Mouse (Mus musculus): ENCODE measurements around the gene Mapkapk5. TPM values are rescaled to one million over a fixed set of nuclear protein-coding genes. Genes with fewer than 3 reads are reported as not detected.

Gene Mapkapk5
- polyA plus RNA-seq (2021): 72.2 TPM

- H3K27me3 ChIP-seq: peaks cover 5% of the 10 kb centered on the region
- no peak for TF ChIP-seq CTCF (IDR thresholded peaks at IDR 0.05)
- DNase-seq (ENCODE audit: low read depth, low spot score) (peak; percentile 88), ATAC-seq (peak; percentile 58)
- POLR2A ChIA-PET: interaction anchor here (0.8 kb wide), 1 partner anchor 47 kb away, joined by 3 read pairs; the partner anchor contains the start of gene Aldh2
- in situ Hi-C loops (cut with MboI; ENCODE audit: low pct_unique_long_range_greater_than_20kb): no loop called here
- CTCF ChIA-PET: interaction anchor here (0.8 to 2.0 kb wide), 3 partner anchors 17 to 41 kb away, joined by 4 to 10 read pairs (median 4); no protein-coding TSS in a partner anchor
Measured at GRCm38 (mm10) chr5:121545793-121546529, at the start of gene Mapkapk5. Gene Mapkapk5 (minus strand): TSS chr5:121545905.

GRCm38 (mm10) chr5:121594714-121595313 lies 49.1 kb upstream of the Mapkapk5 start:
- ChIA-PET CTCF (interaction anchor here (1.0 to 2.3 kb wide), 3 partner anchors 11 to 117 kb away, joined by 3 to 9 read pairs (median 4); no protein-coding TSS in a partner anchor), POLR2A (interaction anchor here (0.9 kb wide), 1 partner anchor 23 kb away, joined by 3 read pairs; no protein-coding TSS in a partner anchor)
- DNase-seq (ENCODE audit: low read depth, low spot score) (no peak), ATAC-seq (no peak)
- TF ChIP-seq CTCF (IDR thresholded peaks at IDR 0.05): no peak
- H3K27me3 ChIP-seq: no peaks in the 10 kb centered on the region
- in situ Hi-C loops (cut with MboI; ENCODE audit: low pct_unique_long_range_greater_than_20kb): loop anchor here (5.0 kb wide), 1 partner anchor 33 kb away; no protein-coding TSS in a partner anchor

GRCm38 (mm10) chr5:121593451-121594401 lies 48.0 kb upstream of the Mapkapk5 start, which contains the start of gene Aldh2:
Gene Aldh2 (minus strand): TSS chr5:121593824.
- DNase-seq (ENCODE audit: low read depth, low spot score) (peak; percentile 46), ATAC-seq (peak; percentile 77)
- CTCF ChIA-PET: interaction anchor here (0.9 to 2.3 kb wide), 8 partner anchors 9 to 116 kb away, joined by 3 to 9 read pairs (median 4); no protein-coding TSS in a partner anchor
- no peaks in the 10 kb centered on the region for H3K27me3 ChIP-seq
- in situ Hi-C loops (cut with MboI; ENCODE audit: low pct_unique_long_range_greater_than_20kb): no loop called here
- TF ChIP-seq CTCF (IDR thresholded peaks at IDR 0.05): no peak
- POLR2A ChIA-PET: interaction anchor here (1.4 to 1.5 kb wide), 2 partner anchors 9 to 48 kb away, joined by 3 to 5 read pairs; partner anchors contain the start of genes Adam1a and Gm42878

GRCm38 (mm10) chr5:121592816-121593407 lies 47.2 kb upstream of the Mapkapk5 start:
- DNase-seq (ENCODE audit: low read depth, low spot score): no peak
- no peak for TF ChIP-seq CTCF (IDR thresholded peaks at IDR 0.05)
- CTCF ChIA-PET: interaction anchor here (0.8 to 2.0 kb wide), 6 partner anchors 8 to 115 kb away, joined by 3 to 7 read pairs (median 3); no protein-coding TSS in a partner anchor
- ATAC-seq: no peak
- POLR2A ChIA-PET: interaction anchor here (0.6 to 1.5 kb wide), 3 partner anchors 8 to 470 kb away, joined by 3 to 5 read pairs (median 3); partner anchors contain the start of genes Adam1a and Gm42878
- no peaks in the 10 kb centered on the region for H3K27me3 ChIP-seq
- in situ Hi-C loops (cut with MboI; ENCODE audit: low pct_unique_long_range_greater_than_20kb): no loop called here

- ChIA-PET CTCF (interaction anchor here (0.8 to 2.0 kb wide), 6 partner anchors 8 to 114 kb away, joined by 3 to 7 read pairs (median 3); no protein-coding TSS in a partner anchor), POLR2A (interaction anchor here (0.6 to 1.5 kb wide), 5 partner anchors 7 to 470 kb away, joined by 3 to 5 read pairs (median 3); partner anchors contain the start of genes Adam1a and Gm42878)
- no peaks in the 10 kb centered on the region for H3K27me3 ChIP-seq
- ATAC-seq: no peak
- in situ Hi-C loops (cut with MboI; ENCODE audit: low pct_unique_long_range_greater_than_20kb): no loop called here
- TF ChIP-seq CTCF (IDR thresholded peaks at IDR 0.05): no peak
- DNase-seq (ENCODE audit: low read depth, low spot score): no peak
Measured at GRCm38 (mm10) chr5:121592064-121592815, 46.5 kb upstream of the Mapkapk5 start.

GRCm38 (mm10) chr5:121591417-121592063 lies 45.8 kb upstream of the Mapkapk5 start:
- POLR2A ChIA-PET: interaction anchor here (1.3 kb wide), 1 partner anchor 8 kb away, joined by 3 read pairs; no protein-coding TSS in a partner anchor
- no peaks in the 10 kb centered on the region for H3K27me3 ChIP-seq
- in situ Hi-C loops (cut with MboI; ENCODE audit: low pct_unique_long_range_greater_than_20kb): no loop called here
- no peak for TF ChIP-seq CTCF (IDR thresholded peaks at IDR 0.05)
- DNase-seq (ENCODE audit: low read depth, low spot score) (no peak), ATAC-seq (no peak)
- CTCF ChIA-PET: interaction anchor here (0.8 to 2.0 kb wide), 3 partner anchors 8 to 15 kb away, joined by 4 to 7 read pairs (median 5); no protein-coding TSS in a partner anchor

- TF ChIP-seq CTCF (IDR thresholded peaks at IDR 0.05): no peak
- in situ Hi-C loops (cut with MboI; ENCODE audit: low pct_unique_long_range_greater_than_20kb): no loop called here
- POLR2A ChIA-PET: no interaction called here
- ATAC-seq: no peak
- no peaks in the 10 kb centered on the region for H3K27me3 ChIP-seq
- CTCF ChIA-PET: interaction anchor here (1.1 to 1.6 kb wide), 3 partner anchors 10 to 26 kb away, joined by 3 to 6 read pairs (median 3); no protein-coding TSS in a partner anchor
- no peak for DNase-seq (ENCODE audit: low read depth, low spot score)
Measured at GRCm38 (mm10) chr5:121589928-121590327, 44.2 kb upstream of the Mapkapk5 start.

GRCm38 (mm10) chr5:121586400-121587039 lies 40.8 kb upstream of the Mapkapk5 start:
- ATAC-seq (no peak), DNase-seq (ENCODE audit: low read depth, low spot score) (no peak)
- ChIA-PET CTCF (interaction anchor here (0.9 to 1.9 kb wide), 3 partner anchors 15 to 40 kb away, joined by 3 to 6 read pairs (median 4); partner anchors contain the start of gene Mapkapk5), POLR2A (no interaction called here)
- no peaks in the 10 kb centered on the region for H3K27me3 ChIP-seq
- TF ChIP-seq CTCF (IDR thresholded peaks at IDR 0.05): no peak
- in situ Hi-C loops (cut with MboI; ENCODE audit: low pct_unique_long_range_greater_than_20kb): no loop called here
